Mouse (Mus musculus) hematopoietic stem cell, adult 5-6 weeks (primary cell): Measurements from ENCODE around the gene Chil4. TPM values are rescaled to one million over a fixed set of nuclear protein-coding genes. Genes with fewer than 3 reads are reported as not detected.
"Not testable (repeated sequence)": the region's sequence is repeated elsewhere in the genome, so short reads cannot be mapped to it uniquely, and the experiment has no call there.

Experiments used
- ATAC-seq, 2 experiments: fragments of 125-278 bp in 1 of 2; replicated peaks in 1 of 2; 2 replicates each; pipeline ENCODE4 v1.8.0; 2016 to 2017; ENCODE audit warnings: inconsistent platforms in 2 of 2, mild to moderate bottlenecking in 2 of 2, moderate number of reproducible peaks in 2 of 2, low read depth in 1 of 2, moderate TSS enrichment in 1 of 2; ENCODE audit not compliant: low FRiP score in 2 of 2, poor library complexity in 2 of 2, severe bottlenecking in 2 of 2, insufficient read depth in 1 of 2, low TSS enrichment in 1 of 2
- total RNA-seq: library from RNA; stranded (forward); fragments of 172-1452, 232-1000 nt; gene quantifications from 2 replicates; pipeline ENCODE4 v1.2.3, GENCODE M21; 2017

Chil4 gene
- total RNA-seq = not detected in 2 replicates

- ATAC-seq = no peak
Measured at GRCm38 (mm10) chr3:106219407-106219806, at the start of gene Chil4. Gene Chil4, minus strand, starts transcription at chr3:106219507.

GRCm38 (mm10) chr3:106265854-106266253, 46.5 kb upstream of the Chil4 start:
- ATAC-seq = no peak

GRCm38 (mm10) chr3:106264854-106265253, 45.5 kb upstream of the Chil4 start:
- no peak for ATAC-seq

GRCm38 (mm10) chr3:106257076-106257475, 37.8 kb upstream of the Chil4 start:
- not testable (repeated sequence) for ATAC-seq

GRCm38 (mm10) chr3:106252719-106253118, 33.4 kb upstream of the Chil4 start:
- no peak for ATAC-seq

- ATAC-seq = not testable (repeated sequence)
Measured at GRCm38 (mm10) chr3:106250763-106251399, 31.6 kb upstream of the Chil4 start.

GRCm38 (mm10) chr3:106247369-106247768, 28.1 kb upstream of the Chil4 start:
- ATAC-seq = not testable (repeated sequence)

GRCm38 (mm10) chr3:106240210-106240609, 20.9 kb upstream of the Chil4 start:
- not testable (repeated sequence) for ATAC-seq

- no peak for ATAC-seq
Measured at GRCm38 (mm10) chr3:106239196-106239791, 20.0 kb upstream of the Chil4 start.

- ATAC-seq = not testable (repeated sequence)
Measured at GRCm38 (mm10) chr3:106223391-106223790, 4.1 kb upstream of the Chil4 start.

GRCm38 (mm10) chr3:106221625-106222265, 2.4 kb upstream of the Chil4 start:
- ATAC-seq = no peak

GRCm38 (mm10) chr3:106218284-106218954, 888 bp downstream of the Chil4 start:
- ATAC-seq = not testable (repeated sequence)

GRCm38 (mm10) chr3:106198030-106198429, 21.3 kb downstream of the Chil4 start:
- not testable (repeated sequence) for ATAC-seq

GRCm38 (mm10) chr3:106197246-106197645, 22.1 kb downstream of the Chil4 start:
- not testable (repeated sequence) for ATAC-seq

GRCm38 (mm10) chr3:106196276-106196675, 23.0 kb downstream of the Chil4 start:
- ATAC-seq = no peak

- no peak for ATAC-seq
Measured at GRCm38 (mm10) chr3:106195486-106195885, 23.8 kb downstream of the Chil4 start.

- ATAC-seq = no peak
Measured at GRCm38 (mm10) chr3:106187991-106188390, 31.3 kb downstream of the Chil4 start.
